Mouse (Mus musculus): ENCODE measurements around the gene Tm4sf5.
"Not testable (repeated sequence)": the region's sequence is repeated elsewhere in the genome, so short reads cannot be mapped to it uniquely, and the experiment has no call there.

Tm4sf5 gene

GRCm38 (mm10) chr11:70511242-70511641, 6.2 kb downstream of the Tm4sf5 start:
- no peak for DNase-seq

- DNase-seq: no peak
These were observed 6.8 kb downstream of the Tm4sf5 start for GRCm38 (mm10) chr11:70511825-70512224.

DNA sequence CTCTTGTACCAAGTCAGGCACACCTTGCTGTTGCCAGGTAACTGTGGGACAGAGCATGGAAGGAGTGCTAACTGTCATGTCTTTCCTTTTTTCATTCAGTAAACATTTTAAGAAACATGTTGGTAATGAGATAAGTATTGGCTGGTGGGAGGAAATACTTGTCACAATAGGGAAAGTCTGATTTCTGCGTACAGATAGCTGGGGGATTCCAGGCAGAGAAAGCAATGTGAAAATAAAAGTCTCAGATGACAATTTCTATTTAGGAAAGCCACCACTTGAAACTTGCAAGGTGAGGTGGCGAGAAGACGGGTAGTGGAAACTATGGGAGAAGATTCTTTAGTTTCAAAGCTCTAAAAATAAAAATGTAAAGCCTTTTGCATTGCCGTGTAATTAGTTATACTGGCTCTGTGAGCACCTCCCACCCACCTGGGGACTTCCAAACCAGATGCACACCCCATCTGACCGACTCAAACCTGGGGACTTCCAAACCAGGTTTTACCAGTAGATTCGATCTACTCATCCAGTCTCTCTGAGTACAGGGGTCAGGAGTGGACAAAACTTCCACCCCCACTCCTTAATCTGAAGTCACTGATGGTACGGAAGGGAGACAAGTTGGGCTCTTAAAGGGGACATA, 7.8 kb downstream of the Tm4sf5 start:
- DNase-seq: no peak

- DNase-seq: no peak
These were observed 8.5 kb downstream of the Tm4sf5 start for GRCm38 (mm10) chr11:70513520-70513919.

DNA sequence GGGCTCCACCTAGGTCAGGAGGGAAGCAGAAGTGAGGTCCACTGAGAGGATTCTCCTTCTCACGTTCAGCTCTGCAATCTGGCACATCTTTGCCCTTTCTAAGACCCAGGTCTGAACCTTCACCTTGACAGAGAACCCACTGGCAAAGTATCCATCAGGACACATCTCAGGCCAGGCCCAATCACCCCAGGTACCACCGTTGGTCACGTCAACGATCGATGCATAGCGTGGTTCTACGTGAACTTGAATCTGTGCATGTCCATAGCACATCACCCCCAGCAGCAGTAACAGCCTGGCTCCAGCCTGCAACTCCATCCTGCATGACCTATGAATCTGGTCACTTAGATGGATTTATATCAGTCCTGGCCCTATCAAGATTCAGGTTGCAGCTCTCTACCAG, 9.2 kb downstream of the Tm4sf5 start, which contains the start of gene Vmo1:
Vmo1 (minus strand) TSS at position 329 of the 400 bp plus-strand sequence.
- DNase-seq: no peak

GRCm38 (mm10) chr11:70516352-70516751, 11.3 kb downstream of the Tm4sf5 start:
- DNase-seq: no peak

DNA sequence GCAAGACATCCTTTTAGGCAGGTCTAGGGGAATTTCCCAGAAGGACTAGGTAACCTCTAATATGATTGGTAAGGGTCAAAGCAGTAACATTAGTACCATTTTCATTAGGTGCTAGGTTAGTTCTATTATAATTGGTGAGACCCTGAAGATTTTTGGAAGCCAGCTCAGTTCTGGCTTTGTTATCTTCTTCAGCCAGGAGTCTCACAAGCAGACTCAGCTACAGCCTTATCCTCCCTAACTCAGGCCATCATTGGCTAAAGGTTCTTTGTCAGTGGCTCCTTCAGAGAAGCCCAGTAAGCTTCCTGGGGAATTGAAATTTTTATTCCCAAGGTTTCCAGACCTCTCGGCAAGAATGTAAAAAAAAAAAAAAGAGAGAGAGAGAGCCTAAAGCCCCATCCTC, 13.4 kb downstream of the Tm4sf5 start:
- no peak for DNase-seq

DNA sequence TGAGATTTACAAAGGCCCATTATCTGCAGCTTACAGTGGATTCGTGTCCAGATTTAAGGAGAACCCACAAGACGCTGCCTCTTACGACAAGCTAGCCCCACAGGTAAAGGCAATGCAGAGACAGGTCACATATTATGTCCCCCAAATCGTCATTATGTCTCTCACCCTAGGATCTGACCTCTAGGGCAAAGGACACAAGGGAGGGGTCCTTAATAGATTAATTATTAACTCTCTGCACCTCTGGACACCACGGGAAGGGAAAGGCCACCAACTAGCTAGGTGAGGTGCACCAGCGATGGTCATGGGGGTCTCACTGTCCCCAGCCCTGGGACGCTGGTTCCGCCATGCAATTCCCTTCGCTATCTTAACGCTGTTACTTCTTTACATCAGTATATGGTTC, 13.9 kb downstream of the Tm4sf5 start, which contains the start of gene Gltpd2:
Gltpd2 (plus strand) TSS at position 274 of the 400 bp plus-strand sequence.
- DNase-seq: no peak

DNA sequence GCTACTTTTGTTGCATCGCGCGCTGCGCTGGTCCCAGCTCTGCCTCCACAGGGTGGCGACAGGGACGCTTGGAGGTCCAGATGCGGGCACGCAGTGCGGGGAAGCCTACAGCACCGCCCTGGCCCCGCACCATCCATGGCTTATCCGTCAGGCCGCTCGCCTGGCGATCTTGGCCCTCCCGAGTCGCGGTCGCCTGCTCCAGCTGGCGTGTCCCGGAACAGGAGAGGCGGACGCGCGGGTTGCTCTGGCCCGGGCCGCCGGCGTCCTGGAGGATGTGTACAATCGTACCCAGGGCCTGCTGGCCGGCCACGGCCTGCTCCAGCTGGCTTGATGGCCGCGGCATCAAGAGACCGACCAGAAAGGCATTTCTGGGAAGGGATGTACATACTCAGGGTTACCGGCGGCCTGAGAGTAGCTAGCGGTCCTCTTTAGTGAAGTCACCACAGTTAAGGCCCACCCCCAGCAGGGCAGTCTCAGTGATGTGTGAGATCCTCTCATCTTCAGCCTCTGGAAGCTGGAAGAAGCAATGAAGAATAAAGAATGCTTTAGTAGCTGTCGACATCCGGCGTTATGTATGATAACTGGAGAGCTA, 15.2 kb downstream of the Tm4sf5 start:
- peak; percentile 66 to 69 for DNase-seq

DNA sequence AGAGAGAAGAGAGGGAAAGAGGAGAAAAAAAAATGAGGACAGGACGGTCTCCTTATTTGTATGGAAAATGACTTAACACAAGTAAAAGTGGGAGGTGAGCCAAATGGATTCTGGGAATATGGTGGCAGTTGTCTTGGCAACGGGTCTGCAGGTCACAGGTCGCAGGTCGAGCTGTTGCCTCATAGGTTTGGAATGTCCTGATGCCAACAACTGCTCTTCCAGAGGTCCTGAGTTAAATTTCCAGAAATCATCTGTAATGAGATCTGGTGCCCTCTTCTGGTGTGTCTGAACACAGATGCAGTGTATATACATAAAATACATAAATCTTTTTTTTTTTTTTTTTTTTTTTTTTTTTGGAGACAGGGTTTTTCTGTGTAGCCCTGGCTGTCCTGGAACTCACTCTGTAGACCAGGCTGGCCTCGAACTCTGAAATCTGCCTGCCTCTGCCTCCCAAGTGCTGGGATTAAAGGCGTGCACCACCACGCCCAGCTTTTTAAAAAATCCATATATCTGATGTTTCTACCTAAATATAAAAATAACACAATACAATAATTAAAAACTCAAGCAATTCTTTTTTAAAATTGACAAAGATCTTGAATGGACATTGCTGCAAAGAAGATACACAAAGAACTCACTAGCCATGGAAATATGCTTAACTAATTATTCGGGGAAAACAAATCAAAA, 18.4 kb downstream of the Tm4sf5 start:
- not testable (repeated sequence) for DNase-seq

GRCm38 (mm10) chr11:70524782-70525181, 19.7 kb downstream of the Tm4sf5 start:
- no peak for DNase-seq

- DNase-seq: peak; percentile 91 to 93
These were observed 20.2 kb downstream of the Tm4sf5 start, which contains the start of gene Psmb6 for GRCm38 (mm10) chr11:70525184-70525678. Psmb6 (plus strand) TSS chr11:70525367.

DNA sequence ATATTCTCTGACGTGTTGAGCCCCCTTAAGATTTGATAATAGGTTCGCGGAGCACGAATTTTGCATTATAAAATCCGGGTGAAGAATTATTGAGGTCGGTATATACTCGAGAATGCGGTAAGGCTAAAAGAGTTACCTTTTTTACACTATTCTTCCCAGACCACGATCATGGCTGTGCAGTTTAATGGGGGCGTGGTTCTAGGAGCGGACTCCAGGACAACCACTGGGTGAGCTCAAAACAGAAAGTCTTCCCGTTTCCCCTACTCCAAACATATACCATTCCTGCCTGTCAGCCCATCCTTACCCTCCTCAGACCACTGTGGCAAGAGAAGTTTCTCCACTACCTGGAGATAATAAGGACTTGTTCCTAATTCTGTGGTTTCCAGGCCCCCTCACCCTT, 20.7 kb downstream of the Tm4sf5 start:
- DNase-seq: no peak

GRCm38 (mm10) chr11:70526211-70526610, 21.2 kb downstream of the Tm4sf5 start:
- no peak for DNase-seq

GRCm38 (mm10) chr11:70528610-70529009, 23.6 kb downstream of the Tm4sf5 start:
- DNase-seq: no peak

- not testable (repeated sequence) for DNase-seq
These were observed 26.0 kb downstream of the Tm4sf5 start for GRCm38 (mm10) chr11:70531065-70531464.

DNA sequence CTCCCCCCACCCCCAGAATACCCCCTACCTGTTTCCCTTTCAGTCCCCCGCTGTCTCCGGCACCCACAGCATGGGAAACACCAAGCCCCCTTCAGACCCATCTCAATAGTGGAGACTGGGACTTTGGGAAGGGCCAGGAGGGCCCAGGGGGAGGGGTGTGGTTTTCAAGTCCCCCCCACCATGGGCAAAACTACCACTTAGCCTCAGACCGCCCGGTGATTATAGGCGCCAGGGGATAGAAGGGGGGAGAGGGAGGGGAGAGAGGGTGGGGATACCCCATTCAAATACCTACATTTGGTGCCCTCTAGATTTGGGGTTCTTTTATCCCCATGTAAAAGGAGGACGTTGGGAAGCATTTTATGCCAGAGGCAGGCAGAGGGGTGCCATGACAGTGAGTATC, 27.8 kb downstream of the Tm4sf5 start, which contains the start of gene Gm40193:
Gm40193 (minus strand) TSS at position 101 of the 400 bp plus-strand sequence.
- no peak for DNase-seq

DNA sequence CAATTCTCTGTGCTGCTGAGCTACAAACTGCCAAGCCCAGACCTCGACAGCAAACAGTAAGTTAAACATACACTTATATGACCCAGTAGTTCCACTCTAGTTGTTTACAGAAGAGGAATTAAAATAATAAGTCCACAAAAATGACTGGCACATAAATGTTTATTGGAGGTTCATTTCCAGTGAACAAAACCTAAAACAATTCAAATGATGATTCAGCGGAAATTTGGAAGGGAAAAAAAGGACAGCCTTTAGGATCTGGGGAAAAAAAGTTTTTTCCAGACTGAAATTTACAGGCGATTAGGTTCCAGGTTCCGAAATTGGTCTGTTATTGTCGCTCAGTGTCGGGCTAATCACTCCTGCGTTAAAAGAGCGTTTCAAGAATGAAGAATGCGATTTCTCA, 34.4 kb downstream of the Tm4sf5 start:
- no peak for DNase-seq

GRCm38 (mm10) chr11:70539877-70540587, 35.0 kb downstream of the Tm4sf5 start, which contains the start of gene Pld2:
Pld2 (plus strand) TSS chr11:70540064.
- DNase-seq: peak; percentile 50 to 76

- DNase-seq: no peak
These were observed 35.9 kb downstream of the Tm4sf5 start for GRCm38 (mm10) chr11:70540928-70541327.

DNA sequence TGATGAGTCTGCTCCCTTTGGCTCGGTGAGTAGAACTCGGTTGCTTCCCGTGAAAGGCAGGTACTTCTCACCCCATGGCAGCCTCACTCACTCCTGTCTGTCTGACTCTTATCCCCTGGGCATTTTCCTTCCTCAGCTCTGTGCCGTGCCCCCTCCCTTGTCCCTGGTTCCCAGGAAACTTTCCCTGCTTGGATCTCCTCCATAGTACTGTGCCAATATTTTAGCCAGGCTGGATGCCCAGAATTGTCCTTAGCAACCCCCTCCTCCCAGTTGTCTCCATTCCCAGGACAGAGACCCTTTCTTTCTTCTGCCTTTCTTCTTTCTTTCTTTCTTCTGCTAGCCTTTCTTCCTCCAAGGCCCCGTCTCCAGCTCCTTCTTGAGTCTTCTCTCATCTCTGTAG, 36.4 kb downstream of the Tm4sf5 start:
- DNase-seq: no peak

- DNase-seq: no peak
These were observed 39.5 kb downstream of the Tm4sf5 start for GRCm38 (mm10) chr11:70544496-70544895.

DNA sequence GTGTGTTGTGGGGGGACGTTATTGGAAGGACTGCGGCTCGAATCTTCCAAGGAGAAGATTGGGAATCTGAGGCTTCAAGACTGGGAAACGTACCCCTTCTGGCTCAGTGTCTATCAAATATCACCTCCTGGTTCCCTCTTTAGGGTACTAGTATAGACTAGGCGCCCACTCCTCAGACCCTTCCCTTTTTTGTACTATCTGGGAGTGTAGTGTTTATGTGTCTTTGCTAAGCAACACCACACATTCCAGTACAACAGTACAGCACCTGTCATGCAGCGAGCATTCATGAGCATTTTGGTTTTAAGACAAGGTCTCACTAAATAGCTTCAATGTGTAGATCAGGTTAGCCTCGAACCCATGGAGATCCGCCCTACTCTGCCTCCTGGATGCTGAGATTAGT, 46.5 kb downstream of the Tm4sf5 start:
- no peak for DNase-seq

Measured in cerebellum, postnatal 25 days (tissue).